In genomic region chr2:161332653-161333052, GRCm38 (mm10) we compare ENCODE assay signal across 12 mouse cellular contexts.
A peak's percentile ranks its signal among the peaks of the same experiment; 100 is the strongest.
DNase-seq lines count a peak whose midpoint lies in the region; ATAC-seq and TF ChIP-seq lines count a peak whose summit lies in the region.
"Had no signal": no experiment of that assay in that cellular context is flagged by ENCODE, and none has a peak within 500 bp of the region (broad histone marks: within the 10 kb centered on the region; RNA-seq: fewer than 3 reads in every experiment).

No protein-coding gene starts in this region.

- no peaks in the 10 kb centered on the region for H3K36me3 ChIP-seq in kidney, embryonic 16.5 days (ENCODE audit: insufficient read depth, low read length)
- H3K36me3 ChIP-seq: forebrain, embryonic 10.5 days had no signal

- no peak for ATAC-seq in kidney, embryonic 16.5 days (ENCODE audit: low FRiP score, low TSS enrichment)

- H3K4me2 ChIP-seq in kidney, embryonic 16.5 days (replicated peaks; ENCODE audit: low read depth, low read length): no peak overlapping the region

- WGBS in kidney, embryonic 16.5 days: 35% methylated on average over 2 of the region's 2 CpGs

- H3K27ac ChIP-seq in kidney, embryonic 16.5 days (ENCODE audit: low read length): no peak overlapping the region
- H3K27ac ChIP-seq: forebrain, embryonic 10.5 days; macrophage had no signal

- no peak for TF ChIP-seq POLR2A in brain, embryonic 14.5 days (IDR thresholded peaks at IDR 0.05; ENCODE audit: borderline replicate concordance, extremely low read depth, insufficient read depth, insufficient read length, poor library complexity, severe bottlenecking)

- no peaks in the 10 kb centered on the region for H3K9me3 ChIP-seq in kidney, embryonic 16.5 days (ENCODE audit: low read length)

- H3K27me3 ChIP-seq in kidney, embryonic 16.5 days (ENCODE audit: insufficient read depth, low read length): no peaks in the 10 kb centered on the region

- TF ChIP-seq CTCF in brain, embryonic 14.5 days (IDR thresholded peaks at IDR 0.05; ENCODE audit: borderline replicate concordance, extremely low read depth, insufficient read depth, insufficient read length): no peak

- no peak overlapping the region for H3K4me3 ChIP-seq in kidney, embryonic 16.5 days (ENCODE audit: low read length)
- H3K4me3 ChIP-seq: forebrain, embryonic 10.5 days had no signal

- DNase-seq in kidney, adult 11 months: peak; percentile 36
- DNase-seq in R1 (ENCODE audit: low read depth, low spot score): peak; percentile 52
- peak; percentile 80 for DNase-seq in brain, embryonic 14.5 days (ENCODE audit: low read depth)
- DNase-seq in kidney, postnatal 14 days: peak; percentile 50
- DNase-seq in adrenal gland, postnatal 25 days: no peak
- no peak for DNase-seq in adrenal gland, postnatal 14 days
- DNase-seq: adrenal gland, postnatal 36 days; cerebellum, postnatal 36 days; thymus, adult 2 months had no signal

- no peak overlapping the region for H3K9ac ChIP-seq in kidney, embryonic 16.5 days (replicated peaks; ENCODE audit: low read length)

- H3K4me1 ChIP-seq in kidney, embryonic 16.5 days (ENCODE audit: insufficient read depth, low read length): no peaks in the 10 kb centered on the region

Comparison
In these comparisons a context has a peak if more than half of its experiments do, and no peak if none do; other contexts are left out.
1. DNase-seq: peak in kidney, adult 11 months (single experiment), R1 (single experiment), brain, embryonic 14.5 days (single experiment) and kidney, postnatal 14 days (single experiment); none in adrenal gland, postnatal 25 days (single experiment) and adrenal gland, postnatal 14 days (single experiment).